Mouse (Mus musculus) cortical plate, adult 2 months (tissue): ENCODE results near the gene Fcgr4.

Experiments used
- CTCF ChIP-seq: fragments of 200-500 bp; IDR thresholded peaks from 2 replicates; pipeline ENCODE4 v1.5.1; 2011; ENCODE audit warnings: mild to moderate bottlenecking, control low read depth, low read length; ENCODE audit not compliant: insufficient read depth; ENCODE audit errors: extremely low read depth
- POLR2A ChIP-seq: fragments of 200-500 bp; IDR thresholded peaks from 2 replicates; pipeline ENCODE4 v1.6.1; 2011; ENCODE audit warnings: mild to moderate bottlenecking, low read length, control low read depth; ENCODE audit not compliant: insufficient read depth; ENCODE audit errors: extremely low read depth

- TF ChIP-seq CTCF (no peak), POLR2A (no peak)
These were observed 36.4 kb upstream of the Fcgr4 start for GRCm38 (mm10) chr1:170982301-170982700.
